Mouse (Mus musculus): Measurements from ENCODE around the gene Gm20741.

GRCm38 (mm10) chr16:88826978-88827377 is 15.0 kb upstream of the Gm20741 start:
- TF ChIP-seq CTCF (IDR thresholded peaks at IDR 0.05; ENCODE audit: low read depth) (no peak), EP300 (IDR thresholded peaks at IDR 0.05; ENCODE audit: low read depth) (no peak)

Measured in heart, postnatal 0 days (tissue).